Mouse (Mus musculus) neural tube, embryonic 15.5 days (tissue): ENCODE results near the gene Zkscan14. TPM values are rescaled to one million over a fixed set of nuclear protein-coding genes. Genes with fewer than 3 reads are reported as not detected.
A peak's percentile ranks its signal among the peaks of the same experiment; 100 is the strongest.
"Not testable (repeated sequence)": the region's sequence is repeated elsewhere in the genome, so short reads cannot be mapped to it uniquely, and the experiment has no call there.

ENCODE experiments used
- ATAC-seq: fragments of 200-750 bp; cut with Nextera tagmentation; 2 replicates; pipeline ENCODE4 v1.8.0; 2017; ENCODE audit warnings: mild to moderate bottlenecking, moderate TSS enrichment, moderate library complexity; ENCODE audit not compliant: low FRiP score
- H3K27ac ChIP-seq: fragments of 300-500 bp; sonication (generic); replicated peaks from 2 replicates; pipeline ENCODE4 v1.5.1; 2015; ENCODE audit warnings: mild to moderate bottlenecking, inconsistent platforms
- H3K27me3 ChIP-seq: fragments of 300-500 bp; sonication (generic); replicated peaks from 2 replicates; pipeline ENCODE4 v1.6.1; 2015; ENCODE audit warnings: inconsistent platforms
- H3K36me3 ChIP-seq: fragments of 300-500 bp; sonication (generic); 2 replicates; pipeline ENCODE4 v1.6.1; 2015; ENCODE audit warnings: inconsistent platforms
- H3K4me1 ChIP-seq: fragments of 300-500 bp; sonication (generic); 2 replicates; pipeline ENCODE4 v1.6.1; 2015; ENCODE audit warnings: inconsistent platforms
- H3K4me2 ChIP-seq: fragments of 300-500 bp; sonication (generic); 2 replicates; pipeline ENCODE4 v1.6.1; 2015; ENCODE audit warnings: inconsistent platforms, mild to moderate bottlenecking, moderate library complexity
- H3K4me3 ChIP-seq: fragments of 300-500 bp; sonication (generic); replicated peaks from 2 replicates; pipeline ENCODE4 v1.5.1; 2015; ENCODE audit warnings: mild to moderate bottlenecking, inconsistent platforms
- H3K9ac ChIP-seq: fragments of 300-500 bp; sonication (generic); replicated peaks from 2 replicates; pipeline ENCODE4 v1.6.1; 2015; ENCODE audit warnings: mild to moderate bottlenecking, inconsistent platforms
- H3K9me3 ChIP-seq: fragments of 300-500 bp; sonication (generic); replicated peaks from 2 replicates; pipeline ENCODE4 v1.6.1; 2016; ENCODE audit warnings: inconsistent platforms
- WGBS: fragments of 180-500 bp; shearing (Covaris S2); methylation state at CpG from one replicate; pipeline ENCODE4 v1.1.7; 2015; ENCODE audit warnings: mixed read lengths; 5-methylcytosine and 5-hydroxymethylcytosine counted together
- polyA plus RNA-seq: library from polyadenylated mRNA; unstranded; fragments of >200 nt; fragmentation: Nextera tagmentation; extraction: Ambion mirVana; gene quantifications from 2 replicates; pipeline ENCODE4 v1.2.1, GENCODE M21; 2015

Gene Zkscan14
- polyA plus RNA-seq, 1 experiment from 2014 or later = 12.8 TPM

DNA sequence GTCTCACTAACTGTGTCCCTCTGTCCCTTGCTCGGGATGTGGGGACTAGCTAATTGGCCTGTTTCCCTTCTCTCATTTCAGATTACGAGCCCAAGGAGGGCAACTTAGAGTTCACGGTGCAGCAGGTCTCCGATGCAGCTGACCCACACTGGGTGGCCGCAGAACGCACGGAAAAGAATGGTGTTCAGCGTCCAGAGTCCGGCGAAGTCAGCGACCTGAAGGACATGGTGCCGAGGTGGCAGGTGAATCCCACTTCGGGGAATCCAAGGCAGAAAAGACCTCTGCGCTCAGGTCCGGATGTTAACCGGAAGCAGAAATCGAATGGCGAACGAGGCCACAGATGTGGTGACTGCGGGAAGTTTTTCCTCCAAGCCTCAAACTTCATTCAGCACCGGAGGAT is 16.5 kb upstream of the Zkscan14 start:
- ATAC-seq = no peak
- WGBS = 96% methylated on average over 21 of the region's 21 CpGs
- peaks cover 65% of the 10 kb centered on the region for H3K36me3 ChIP-seq
- H3K9ac ChIP-seq = no peak overlapping the region
- no peak overlapping the region for H3K27ac ChIP-seq
- no peak overlapping the region for H3K4me3 ChIP-seq
- H3K4me2 ChIP-seq = no peak overlapping the region
- H3K4me1 ChIP-seq = no peaks in the 10 kb centered on the region
- H3K27me3 ChIP-seq = no peaks in the 10 kb centered on the region
- H3K9me3 ChIP-seq = no peaks in the 10 kb centered on the region

DNA sequence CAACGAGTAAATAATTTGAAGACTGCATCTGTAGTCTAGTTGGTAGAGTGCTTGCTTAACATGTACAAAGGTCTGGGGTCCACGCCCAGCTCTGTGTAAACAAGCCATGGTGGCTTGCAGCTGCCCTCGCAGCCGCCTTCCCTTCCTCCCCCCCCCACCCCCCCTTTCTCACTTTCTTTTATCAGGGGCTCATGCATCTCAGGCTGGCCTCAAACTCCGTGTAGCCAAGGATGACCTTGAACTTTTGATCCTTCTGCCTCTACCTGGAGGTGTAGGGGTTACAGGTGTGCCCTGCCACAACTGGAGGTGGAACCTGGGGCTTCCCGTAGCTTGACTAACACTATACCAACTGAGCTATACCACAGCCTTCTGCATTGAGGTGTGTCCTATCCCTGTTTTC is 16.1 kb upstream of the Zkscan14 start:
- Histone ChIP-seq H3K4me3 (no peak overlapping the region), H3K4me2 (no peak overlapping the region), H3K4me1 (no peaks in the 10 kb centered on the region), H3K36me3 (peaks cover 65% of the 10 kb centered on the region), H3K27me3 (no peaks in the 10 kb centered on the region), H3K9me3 (no peaks in the 10 kb centered on the region), H3K27ac (no peak overlapping the region), H3K9ac (no peak overlapping the region)
- WGBS = 89% methylated on average over 6 of the region's 6 CpGs
- ATAC-seq = no peak

- ATAC-seq = no peak
- H3K4me3 ChIP-seq = no peak overlapping the region
- no peak overlapping the region for H3K4me2 ChIP-seq
- H3K27ac ChIP-seq = no peak overlapping the region
- H3K4me1 ChIP-seq = no peaks in the 10 kb centered on the region
- no peaks in the 10 kb centered on the region for H3K27me3 ChIP-seq
- no peak overlapping the region for H3K9ac ChIP-seq
- WGBS = 71% methylated on average over 4 of the region's 4 CpGs
- no peaks in the 10 kb centered on the region for H3K9me3 ChIP-seq
- peaks cover 63% of the 10 kb centered on the region for H3K36me3 ChIP-seq
Measured at GRCm38 (mm10) chr5:145214679-145215078, 13.0 kb upstream of the Zkscan14 start.

GRCm38 (mm10) chr5:145213505-145213904 is 11.8 kb upstream of the Zkscan14 start:
- no peaks in the 10 kb centered on the region for H3K9me3 ChIP-seq
- no peak overlapping the region for H3K9ac ChIP-seq
- no peak overlapping the region for H3K4me2 ChIP-seq
- H3K36me3 ChIP-seq = peaks cover 56% of the 10 kb centered on the region
- WGBS = 96% methylated on average over 3 of the region's 3 CpGs
- no peak overlapping the region for H3K4me3 ChIP-seq
- H3K27me3 ChIP-seq = no peaks in the 10 kb centered on the region
- ATAC-seq = no peak
- no peak overlapping the region for H3K27ac ChIP-seq
- H3K4me1 ChIP-seq = no peaks in the 10 kb centered on the region

DNA sequence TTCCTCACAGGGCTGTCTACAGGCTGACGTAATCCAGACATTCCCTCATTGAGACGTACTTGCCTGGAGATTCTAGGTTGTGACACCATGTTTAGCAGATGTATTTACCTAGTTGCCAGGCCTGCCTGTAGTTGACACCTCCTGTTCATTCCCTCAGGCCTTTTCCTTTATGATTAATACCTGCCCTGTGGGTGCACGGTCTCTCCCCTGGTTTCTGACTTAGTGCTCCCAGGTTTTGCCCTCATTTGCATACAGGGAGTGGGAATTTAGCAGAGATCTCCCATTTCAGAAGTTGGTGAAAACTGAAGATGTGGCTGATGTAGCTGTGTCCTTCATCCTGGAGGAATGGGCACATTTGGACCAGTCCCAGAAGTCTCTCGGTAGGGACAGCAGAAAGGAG is 10.5 kb upstream of the Zkscan14 start:
- H3K4me1 ChIP-seq = no peaks in the 10 kb centered on the region
- H3K27ac ChIP-seq = no peak overlapping the region
- 98% methylated on average over 4 of the region's 4 CpGs for WGBS
- H3K9ac ChIP-seq = no peak overlapping the region
- H3K4me2 ChIP-seq = no peak overlapping the region
- H3K4me3 ChIP-seq = no peak overlapping the region
- H3K9me3 ChIP-seq = no peaks in the 10 kb centered on the region
- no peaks in the 10 kb centered on the region for H3K27me3 ChIP-seq
- H3K36me3 ChIP-seq = peaks cover 55% of the 10 kb centered on the region
- no peak for ATAC-seq

DNA sequence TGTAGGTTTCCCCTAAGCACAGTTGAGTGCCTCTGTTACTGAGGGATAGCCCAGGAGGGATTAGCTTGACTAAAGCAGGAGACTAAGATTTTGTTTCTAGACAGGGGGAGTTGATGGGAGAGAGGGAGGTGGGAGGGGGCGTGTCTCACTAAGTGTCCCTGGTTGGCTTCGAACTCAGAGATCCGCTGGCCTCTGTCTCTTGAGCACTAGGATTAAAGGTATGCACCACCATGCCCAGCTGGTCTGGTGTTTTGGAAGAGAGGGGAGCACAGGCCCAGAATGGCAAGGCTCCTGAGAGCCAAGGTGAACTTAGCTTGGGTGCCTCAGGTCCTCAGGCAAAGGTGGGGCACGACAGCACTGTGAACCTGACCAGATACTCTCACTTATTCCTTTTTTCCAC is 9.7 kb upstream of the Zkscan14 start:
- Histone ChIP-seq H3K27ac (no peak overlapping the region), H3K9ac (no peak overlapping the region), H3K4me1 (no peaks in the 10 kb centered on the region), H3K36me3 (peaks cover 55% of the 10 kb centered on the region), H3K4me3 (no peak overlapping the region), H3K27me3 (no peaks in the 10 kb centered on the region), H3K9me3 (no peaks in the 10 kb centered on the region), H3K4me2 (no peak overlapping the region)
- no peak for ATAC-seq
- WGBS = 99% methylated on average over 4 of the region's 4 CpGs

DNA sequence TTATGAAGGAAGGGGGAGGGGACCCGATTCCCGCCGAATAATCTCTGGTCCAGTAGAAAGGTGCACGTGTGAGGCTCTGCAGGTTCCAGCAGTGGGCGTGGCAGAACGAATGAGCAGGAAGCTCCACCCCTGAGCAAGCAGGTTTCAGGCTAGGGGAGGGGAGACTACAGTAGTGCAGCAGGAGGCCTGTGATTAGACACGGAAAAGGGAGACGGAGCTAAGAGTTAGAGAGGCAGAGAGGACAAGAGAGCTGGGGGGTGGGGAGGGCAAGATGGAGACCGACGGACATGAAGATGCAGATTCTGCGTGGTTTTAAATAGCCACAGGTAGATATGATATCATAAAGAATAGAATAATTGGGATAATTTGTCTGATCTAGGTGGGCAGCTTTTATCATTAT is 6.7 kb upstream of the Zkscan14 start:
- ATAC-seq, H3K27ac ChIP-seq, H3K4me3 ChIP-seq, H3K4me2 ChIP-seq, H3K27me3 ChIP-seq, H3K9me3 ChIP-seq, H3K9ac ChIP-seq: not testable (repeated sequence)
- peaks cover 40% of the 10 kb centered on the region for H3K36me3 ChIP-seq
- WGBS = 57% methylated on average over 11 of the region's 11 CpGs
- peaks cover 13% of the 10 kb centered on the region for H3K4me1 ChIP-seq

GRCm38 (mm10) chr5:145207954-145208353 is 6.3 kb upstream of the Zkscan14 start:
- no peak overlapping the region for H3K4me3 ChIP-seq
- peaks cover 35% of the 10 kb centered on the region for H3K36me3 ChIP-seq
- no peak for ATAC-seq
- no peak overlapping the region for H3K4me2 ChIP-seq
- no peak overlapping the region for H3K9ac ChIP-seq
- WGBS = 88% methylated on average over 6 of the region's 6 CpGs
- no peaks in the 10 kb centered on the region for H3K9me3 ChIP-seq
- H3K27ac ChIP-seq = no peak overlapping the region
- H3K27me3 ChIP-seq = no peaks in the 10 kb centered on the region
- H3K4me1 ChIP-seq = peaks cover 16% of the 10 kb centered on the region

- no peak for ATAC-seq
- Histone ChIP-seq H3K36me3 (peaks cover 31% of the 10 kb centered on the region), H3K27me3 (no peaks in the 10 kb centered on the region), H3K9ac (no peak overlapping the region), H3K9me3 (no peaks in the 10 kb centered on the region), H3K4me3 (no peak overlapping the region), H3K4me1 (peaks cover 16% of the 10 kb centered on the region), H3K27ac (no peak overlapping the region), H3K4me2 (no peak overlapping the region)
- 98% methylated on average over 6 of the region's 6 CpGs for WGBS
Measured at GRCm38 (mm10) chr5:145207385-145207784, 5.7 kb upstream of the Zkscan14 start.

DNA sequence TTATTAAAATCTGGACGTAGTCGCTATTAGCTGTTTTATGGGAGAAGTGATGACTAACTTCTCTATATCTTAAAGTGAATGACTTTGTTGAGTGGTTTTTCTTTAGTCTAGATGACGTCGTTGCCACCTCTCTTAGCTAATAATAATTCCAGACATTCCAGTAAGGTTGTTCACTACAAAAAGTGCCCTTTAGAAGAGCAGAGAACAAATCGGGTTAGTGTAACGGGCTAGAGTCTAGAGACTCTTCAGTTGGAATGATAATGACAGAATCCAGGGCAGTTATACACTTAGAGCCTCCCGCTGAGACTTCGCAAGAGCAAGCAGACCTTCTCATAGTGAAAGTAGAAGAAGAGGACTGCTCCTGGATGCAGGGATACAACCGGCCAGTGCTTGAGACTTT is 3.4 kb upstream of the Zkscan14 start:
- peaks cover 10% of the 10 kb centered on the region for H3K36me3 ChIP-seq
- H3K27me3 ChIP-seq = no peaks in the 10 kb centered on the region
- H3K4me3 ChIP-seq = peak overlapping the region; percentile 57
- no peaks in the 10 kb centered on the region for H3K9me3 ChIP-seq
- H3K4me1 ChIP-seq = peaks cover 29% of the 10 kb centered on the region
- H3K4me2 ChIP-seq = peak overlapping the region; percentile 71
- 24% methylated on average over 9 of the region's 9 CpGs for WGBS
- H3K9ac ChIP-seq = peak overlapping the region; percentile 24
- no peak overlapping the region for H3K27ac ChIP-seq
- ATAC-seq = no peak

DNA sequence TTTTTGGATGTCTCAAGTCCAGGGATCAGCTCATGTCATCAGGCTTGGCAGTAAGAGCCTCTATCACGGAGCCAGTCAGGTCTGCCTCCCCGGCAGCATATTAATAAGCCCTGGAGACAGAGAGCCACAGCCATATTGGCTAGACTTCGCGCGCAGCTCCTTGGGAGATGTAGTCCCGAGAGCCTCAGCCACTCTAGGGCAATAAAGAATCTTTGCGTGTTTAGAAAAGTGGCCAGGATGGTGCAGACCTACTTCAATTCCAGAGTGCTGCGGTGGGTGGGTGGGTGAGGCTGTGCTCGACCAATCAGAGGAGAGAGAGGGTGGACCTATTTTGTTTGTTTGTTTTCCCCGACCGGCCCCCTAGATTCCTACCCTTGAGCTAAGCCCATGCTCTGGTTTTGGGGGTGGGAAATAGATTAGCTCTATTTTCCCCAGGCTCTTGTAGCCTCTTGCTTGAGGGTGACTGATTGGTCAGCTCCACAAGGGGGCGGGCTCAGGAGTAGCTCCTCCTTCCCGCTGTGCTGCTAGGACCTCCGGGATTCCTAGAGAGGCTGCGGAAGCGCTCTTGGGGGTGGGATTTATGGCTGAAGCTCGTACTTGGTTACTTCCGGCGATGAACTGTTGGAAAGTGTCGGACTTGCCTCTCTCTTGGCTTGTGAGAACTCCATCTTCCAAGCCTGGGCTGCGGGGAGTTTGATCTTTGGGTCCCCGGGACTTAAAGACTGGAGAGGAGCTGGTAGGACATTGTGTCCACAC is 2.4 kb upstream of the Zkscan14 start, which contains the start of gene Zkscan5:
Zkscan5 (plus strand) TSS at position 627 of the 756 bp plus-strand sequence.
- 0% methylated on average over 22 of the region's 22 CpGs for WGBS
- peak within 1 kb of the TSS; percentile 71 for H3K4me2 ChIP-seq
- peak within 1 kb of the TSS; percentile 57 for H3K4me3 ChIP-seq
- H3K4me1 ChIP-seq = peaks cover 29% of the 10 kb centered on the region
- peak within 1 kb of the TSS; percentile 90 for H3K27ac ChIP-seq
- ATAC-seq = peak; percentile 93
- no peaks in the 10 kb centered on the region for H3K9me3 ChIP-seq
- H3K27me3 ChIP-seq = no peaks in the 10 kb centered on the region
- peaks cover 6% of the 10 kb centered on the region; the same call in 1 of the 2 replicates for H3K36me3 ChIP-seq
- peak within 1 kb of the TSS; percentile 60 for H3K9ac ChIP-seq

DNA sequence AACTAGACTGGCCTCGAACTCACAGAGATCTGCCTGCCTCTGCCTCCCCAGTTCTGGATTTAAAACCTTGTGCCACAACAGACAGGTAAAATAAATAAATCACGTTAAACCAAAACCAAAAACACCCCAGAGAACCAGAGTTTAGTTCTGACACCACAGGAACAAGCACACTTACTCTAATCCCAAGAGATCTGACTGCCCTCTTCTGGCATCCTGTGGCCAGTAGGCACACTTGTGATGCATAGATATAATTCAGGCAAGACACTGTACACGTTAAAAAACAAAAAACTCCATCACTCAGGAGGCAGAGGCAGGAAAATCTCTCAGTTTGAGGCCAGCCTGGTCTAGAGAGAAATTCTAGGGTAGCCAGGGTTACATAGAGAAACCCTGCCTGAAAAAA is 778 bp upstream of the Zkscan14 start:
- H3K36me3 ChIP-seq = peaks cover 12% of the 10 kb centered on the region
- peaks cover 29% of the 10 kb centered on the region for H3K4me1 ChIP-seq
- no peaks in the 10 kb centered on the region for H3K9me3 ChIP-seq
- H3K27ac ChIP-seq = no peak overlapping the region
- 52% methylated on average over 3 of the region's 3 CpGs for WGBS
- H3K4me3 ChIP-seq = no peak overlapping the region
- H3K27me3 ChIP-seq = no peaks in the 10 kb centered on the region
- no peak for ATAC-seq
- no peak overlapping the region for H3K9ac ChIP-seq
- H3K4me2 ChIP-seq = no peak overlapping the region
